Comparison of ENCODE assay signal across 10 mouse cellular contexts in the genomic region with DNA sequence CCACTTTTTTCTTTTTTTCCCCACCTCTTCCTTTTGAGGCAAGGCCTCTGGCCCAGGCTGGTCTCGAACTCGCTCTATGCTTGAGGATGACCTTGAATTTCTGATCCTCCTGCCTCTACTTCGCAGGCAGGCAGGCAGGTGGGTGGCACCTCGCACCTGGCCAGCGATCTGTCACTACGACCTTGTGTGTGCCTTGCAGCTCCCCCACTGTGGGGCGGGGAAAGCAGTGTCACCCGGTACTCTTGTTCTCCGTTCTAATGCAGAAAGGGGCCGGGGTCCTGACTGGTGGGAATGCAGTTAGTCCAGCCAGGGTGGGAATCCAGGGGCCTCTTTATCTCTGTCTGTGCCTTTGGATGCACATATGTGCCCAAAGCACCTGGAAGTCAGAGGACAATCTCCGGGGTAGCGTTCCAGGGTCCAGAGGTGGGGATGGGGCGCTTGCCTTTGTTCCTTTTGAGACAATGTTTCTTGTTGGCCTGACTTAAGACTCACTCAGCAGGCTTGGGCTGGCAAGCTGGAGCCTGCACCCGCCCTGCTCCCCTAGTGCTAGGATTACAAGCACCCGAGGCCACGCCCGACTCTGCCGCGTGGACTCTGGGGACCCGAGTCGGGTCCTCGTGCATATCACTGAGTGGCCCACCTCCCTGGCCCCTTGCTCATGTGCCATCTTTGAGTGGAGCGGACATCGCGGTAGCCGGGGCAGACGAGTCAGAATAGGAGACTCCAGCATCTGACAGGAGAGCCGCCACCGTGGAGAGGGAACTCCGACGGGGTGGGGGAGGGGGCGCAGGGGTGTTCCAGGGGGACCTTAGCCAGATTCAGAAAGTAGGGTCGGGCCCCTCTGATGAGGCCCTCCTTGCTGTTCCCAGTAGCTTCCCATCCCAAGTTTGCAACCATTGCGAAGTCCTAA. TPM values are rescaled to one million over a fixed set of nuclear protein-coding genes. Genes with fewer than 3 reads are reported as not detected.
DNase-seq lines count a peak whose midpoint lies in the region; ATAC-seq and TF ChIP-seq lines count a peak whose summit lies in the region.
"Had no signal": no experiment of that assay in that cellular context is flagged by ENCODE, and none has a peak within 500 bp of the region (broad histone marks: within the 10 kb centered on the region; RNA-seq: fewer than 3 reads in every experiment).

No protein-coding gene starts in this region.

- WGBS in lung, embryonic 14.5 days, result 10% methylated on average over 34 of the region's 34 CpGs
- 7% methylated on average over 34 of the region's 34 CpGs for WGBS in embryonic facial prominence, embryonic 15.5 days
- WGBS in intestine, embryonic 14.5 days, result 7% methylated on average over 34 of the region's 34 CpGs
- WGBS in neural tube, embryonic 14.5 days, result 7% methylated on average over 34 of the region's 34 CpGs

- no peak overlapping the region for H3K9ac ChIP-seq in lung, embryonic 14.5 days
- H3K9ac ChIP-seq in embryonic facial prominence, embryonic 15.5 days, result no peak overlapping the region
- no peak overlapping the region for H3K9ac ChIP-seq in intestine, embryonic 14.5 days (ENCODE audit: low read length)
- no peak overlapping the region; the same call in 1 of the 2 replicates for H3K9ac ChIP-seq in neural tube, embryonic 14.5 days (replicated peaks; ENCODE audit: low read depth, low read length)

- H3K4me1 ChIP-seq in lung, embryonic 14.5 days (ENCODE audit: insufficient read depth), result no peaks in the 10 kb centered on the region
- peaks cover 19% of the 10 kb centered on the region for H3K4me1 ChIP-seq in embryonic facial prominence, embryonic 15.5 days
- H3K4me1 ChIP-seq in intestine, embryonic 14.5 days (replicated peaks; ENCODE audit: control insufficient read depth, insufficient read depth, low read length), result peaks cover 8% of the 10 kb centered on the region; the same call in 1 of the 2 replicates
- peaks cover 4% of the 10 kb centered on the region; the same call in 1 of the 2 replicates for H3K4me1 ChIP-seq in neural tube, embryonic 14.5 days (ENCODE audit: control insufficient read depth, insufficient read depth, low read length)

- no peaks in the 10 kb centered on the region for H3K9me3 ChIP-seq in lung, embryonic 14.5 days (ENCODE audit: low read depth, low read length)
- H3K9me3 ChIP-seq in embryonic facial prominence, embryonic 15.5 days (replicated peaks), result no peaks in the 10 kb centered on the region
- 0 out of 2 replicates have a peak, but pooled peaks cover 3% of the 10 kb centered on the region for H3K9me3 ChIP-seq in intestine, embryonic 14.5 days (ENCODE audit: control insufficient read depth, low read length)
- no peaks in the 10 kb centered on the region for H3K9me3 ChIP-seq in neural tube, embryonic 14.5 days (ENCODE audit: control insufficient read depth, low read length)

- TF ChIP-seq CTCF in lung, embryonic 14.5 days (IDR thresholded peaks at IDR 0.05; ENCODE audit: low read depth), result no peak

- H3K27me3 ChIP-seq in lung, embryonic 14.5 days (ENCODE audit: insufficient read depth, low read length), result peaks cover 55% of the 10 kb centered on the region
- peaks cover 74% of the 10 kb centered on the region for H3K27me3 ChIP-seq in embryonic facial prominence, embryonic 15.5 days
- H3K27me3 ChIP-seq in intestine, embryonic 14.5 days (replicated peaks; ENCODE audit: control insufficient read depth, insufficient read depth, low read length), result peaks cover 64% of the 10 kb centered on the region
- peaks cover 19% of the 10 kb centered on the region for H3K27me3 ChIP-seq in neural tube, embryonic 14.5 days (ENCODE audit: control insufficient read depth, insufficient read depth, low read length)

- no peak for DNase-seq in lung, embryonic 14.5 days
- DNase-seq in lung, postnatal 25 days (ENCODE audit: low spot score), result no peak
- no peak for DNase-seq in intestine, embryonic 14.5 days (ENCODE audit: low spot score)
- no peak for DNase-seq in gastrocnemius, adult 18-20 months (ENCODE audit: low spot score)
- DNase-seq in layer of hippocampus, postnatal 25 days (ENCODE audit: extremely low spot score in 1 of 2, low spot score in 1 of 2), result no peak
- DNase-seq in thymus, postnatal 25 days, result no peak

- H3K36me3 ChIP-seq in lung, embryonic 14.5 days (ENCODE audit: insufficient read depth), result no peaks in the 10 kb centered on the region
- H3K36me3 ChIP-seq in embryonic facial prominence, embryonic 15.5 days, result no peaks in the 10 kb centered on the region
- no peaks in the 10 kb centered on the region for H3K36me3 ChIP-seq in intestine, embryonic 14.5 days (ENCODE audit: control insufficient read depth, insufficient read depth, low read length)
- H3K36me3 ChIP-seq in neural tube, embryonic 14.5 days (ENCODE audit: control insufficient read depth, insufficient read depth, low read length), result no peaks in the 10 kb centered on the region

- ATAC-seq in lung, embryonic 14.5 days (ENCODE audit: insufficient read depth), result no peak
- ATAC-seq in embryonic facial prominence, embryonic 15.5 days (ENCODE audit: insufficient number of reproducible peaks, low FRiP score, low TSS enrichment, low read depth), result no peak
- ATAC-seq in intestine, embryonic 14.5 days (replicated peaks; ENCODE audit: low FRiP score, low TSS enrichment, low read depth), result 0 out of 2 replicates have a peak, but pooled peaks have one; percentile 19
- no peak for ATAC-seq in neural tube, embryonic 14.5 days (ENCODE audit: low read depth)

- no peak overlapping the region for H3K27ac ChIP-seq in lung, embryonic 14.5 days (ENCODE audit: low read depth)
- H3K27ac ChIP-seq in embryonic facial prominence, embryonic 15.5 days (replicated peaks), result no peak overlapping the region
- no peak overlapping the region for H3K27ac ChIP-seq in intestine, embryonic 14.5 days (ENCODE audit: low read depth)
- no peak overlapping the region for H3K27ac ChIP-seq in neural tube, embryonic 14.5 days (ENCODE audit: low read depth, low read length)
- H3K27ac ChIP-seq: left cerebral cortex, adult 2 months had no signal

- peak overlapping the region; percentile 22 for H3K4me3 ChIP-seq in lung, embryonic 14.5 days (ENCODE audit: low read depth, low read length)
- peak overlapping the region; percentile 31 for H3K4me3 ChIP-seq in embryonic facial prominence, embryonic 15.5 days (replicated peaks)
- H3K4me3 ChIP-seq in intestine, embryonic 14.5 days (ENCODE audit: low read depth, low read length), result peak overlapping the region; percentile 25
- no peak overlapping the region for H3K4me3 ChIP-seq in neural tube, embryonic 14.5 days (ENCODE audit: low read depth, low read length)
- H3K4me3 ChIP-seq: left cerebral cortex, adult 2 months had no signal

- peak overlapping the region; percentile 47 for H3K4me2 ChIP-seq in lung, embryonic 14.5 days
- peak overlapping the region; percentile 40 for H3K4me2 ChIP-seq in embryonic facial prominence, embryonic 15.5 days (replicated peaks)
- peak overlapping the region; percentile 49 for H3K4me2 ChIP-seq in intestine, embryonic 14.5 days (ENCODE audit: low read length)
- H3K4me2 ChIP-seq in neural tube, embryonic 14.5 days (ENCODE audit: low read depth, low read length), result peak overlapping the region; percentile 20; the same call in 1 of the 2 replicates

RNA-seq across cellular contexts. Expression of gene Aym1, which starts 22.2 kb away (rescaled TPM):
- not detected in 2 replicates for polyA plus RNA-seq in lung, embryonic 14.5 days (2014; fragmentation: Nextera tagmentation; extraction: Ambion mirVana)
- polyA plus RNA-seq in embryonic facial prominence, embryonic 15.5 days (2015; fragmentation: Nextera tagmentation; extraction: Ambion mirVana), result not detected in 2 replicates
- polyA plus RNA-seq in intestine, embryonic 14.5 days (2014; fragmentation: Nextera tagmentation; extraction: Ambion mirVana), result not detected in 2 replicates
- not detected in 2 replicates for polyA plus RNA-seq in neural tube, embryonic 14.5 days (2014; fragmentation: Nextera tagmentation; extraction: Ambion mirVana)
- total RNA-seq in gastrocnemius, adult 18-20 months (2021), result not detected
- total RNA-seq in layer of hippocampus, postnatal 25 days (2021), result not detected
- total RNA-seq: gastrocnemius, adult 8-10 months; left cerebral cortex, adult 2 months had no signal

RNA-seq across cellular contexts. Expression of gene Sgsm1, which starts 24.3 kb away (rescaled TPM):
- polyA plus RNA-seq in lung, embryonic 14.5 days (2014; fragmentation: Nextera tagmentation; extraction: Ambion mirVana), result 3.8 and 5.2 TPM in 2 replicates
- 2.9 and 3.3 TPM in 2 replicates for polyA plus RNA-seq in embryonic facial prominence, embryonic 15.5 days (2015; fragmentation: Nextera tagmentation; extraction: Ambion mirVana)
- polyA plus RNA-seq in intestine, embryonic 14.5 days (2014; fragmentation: Nextera tagmentation; extraction: Ambion mirVana), result 8.8 and 10.0 TPM in 2 replicates
- 15.3 and 17.0 TPM in 2 replicates for polyA plus RNA-seq in neural tube, embryonic 14.5 days (2014; fragmentation: Nextera tagmentation; extraction: Ambion mirVana)
- total RNA-seq in gastrocnemius, adult 18-20 months (2021), result under 1 TPM; 0.38 to 0.39 TPM
- total RNA-seq in layer of hippocampus, postnatal 25 days (2021), result 10 to 100 TPM; 71.0 to 83.1 TPM
